Mouse (Mus musculus): ENCODE measurements at regions not wholly inside any gene's neighbourhood (a gene's known extent, or its start where the extent isn't known, plus 50 kb on each side); places are given as distances from the start of the nearest gene placed in this dataset.

DNA sequence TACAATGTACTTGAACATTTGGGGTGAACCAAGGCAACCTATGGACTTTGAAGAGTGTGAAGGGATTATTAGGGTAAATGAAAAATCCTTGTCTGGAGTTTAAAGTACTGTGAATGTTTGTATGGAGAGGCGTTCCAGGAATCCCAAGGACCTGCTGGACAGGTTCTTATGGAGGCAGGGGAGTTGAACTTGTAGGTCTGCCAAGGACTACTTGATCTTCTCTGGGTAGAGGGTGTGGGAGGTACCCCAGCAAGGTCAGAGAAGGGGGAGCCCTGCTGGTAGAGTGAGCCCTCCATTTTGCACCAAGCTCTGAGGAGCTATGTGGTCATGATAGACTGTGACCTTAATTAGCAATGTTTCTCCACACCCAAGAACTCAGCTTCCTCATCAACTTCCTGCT lies 253.7 kb upstream of the Plpp4 start:
- Histone ChIP-seq H3K27me3 (replicated peaks; ENCODE audit: insufficient read depth, low read length) (no peaks in the 10 kb centered on the region), H3K4me1 (ENCODE audit: insufficient read depth, low read depth, low read length) (no peaks in the 10 kb centered on the region), H3K4me2 (replicated peaks; ENCODE audit: low read depth, low read length) (no peak overlapping the region), H3K9me3 (ENCODE audit: low read length) (no peaks in the 10 kb centered on the region), H3K36me3 (ENCODE audit: insufficient read depth, low read length) (no peaks in the 10 kb centered on the region), H3K27ac (ENCODE audit: low read length) (no peak overlapping the region), H3K4me3 (ENCODE audit: low read depth, low read length) (no peak overlapping the region), H3K9ac (replicated peaks; ENCODE audit: low read depth) (no peak overlapping the region)
- ATAC-seq (peak; percentile 92), DNase-seq (ENCODE audit: low spot score) (peak; percentile 69)
- TF ChIP-seq CTCF (IDR thresholded peaks at IDR 0.05), result no peak
- TF ChIP-seq EP300 (IDR thresholded peaks at IDR 0.05), result peak; percentile 72
- 24% methylated on average over 1 of the region's 1 CpGs for WGBS

DNA sequence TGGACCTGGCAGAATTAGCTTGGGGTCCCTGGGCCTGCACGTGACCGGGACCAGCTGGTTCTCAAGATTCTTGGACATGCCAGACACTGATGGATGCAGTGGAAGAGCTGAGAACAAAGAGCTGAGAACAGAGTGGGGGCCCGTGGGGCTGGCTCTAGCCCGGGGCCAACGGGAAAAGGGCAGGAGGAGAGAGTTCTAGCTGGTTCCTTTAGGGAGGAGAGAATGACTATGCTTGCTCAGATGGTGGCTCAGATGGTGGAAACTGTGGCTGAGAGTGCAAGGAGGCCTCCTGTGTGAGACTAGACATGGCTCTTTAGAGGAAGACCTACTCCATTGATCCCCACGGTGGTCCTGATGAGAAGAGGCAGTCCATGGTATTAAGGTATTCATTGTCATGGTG lies 240.5 kb upstream of the Plpp4 start:
- no peak overlapping the region for H3K27ac ChIP-seq (ENCODE audit: low read length)
- TF ChIP-seq CTCF (IDR thresholded peaks at IDR 0.05) (no peak), EP300 (IDR thresholded peaks at IDR 0.05) (no peak)
- H3K4me1 ChIP-seq (ENCODE audit: insufficient read depth, low read depth, low read length), result no peaks in the 10 kb centered on the region
- H3K9ac ChIP-seq (replicated peaks; ENCODE audit: low read depth), result no peak overlapping the region
- 76% methylated on average over 6 of the region's 6 CpGs for WGBS
- no peak overlapping the region for H3K4me3 ChIP-seq (ENCODE audit: low read depth, low read length)
- H3K27me3 ChIP-seq (replicated peaks; ENCODE audit: insufficient read depth, low read length), result no peaks in the 10 kb centered on the region
- H3K4me2 ChIP-seq (replicated peaks; ENCODE audit: low read depth, low read length), result no peak overlapping the region
- no peak for DNase-seq (ENCODE audit: low spot score)
- H3K36me3 ChIP-seq (ENCODE audit: insufficient read depth, low read length), result no peaks in the 10 kb centered on the region
- ATAC-seq, result no peak
- no peaks in the 10 kb centered on the region for H3K9me3 ChIP-seq (ENCODE audit: low read length)

DNA sequence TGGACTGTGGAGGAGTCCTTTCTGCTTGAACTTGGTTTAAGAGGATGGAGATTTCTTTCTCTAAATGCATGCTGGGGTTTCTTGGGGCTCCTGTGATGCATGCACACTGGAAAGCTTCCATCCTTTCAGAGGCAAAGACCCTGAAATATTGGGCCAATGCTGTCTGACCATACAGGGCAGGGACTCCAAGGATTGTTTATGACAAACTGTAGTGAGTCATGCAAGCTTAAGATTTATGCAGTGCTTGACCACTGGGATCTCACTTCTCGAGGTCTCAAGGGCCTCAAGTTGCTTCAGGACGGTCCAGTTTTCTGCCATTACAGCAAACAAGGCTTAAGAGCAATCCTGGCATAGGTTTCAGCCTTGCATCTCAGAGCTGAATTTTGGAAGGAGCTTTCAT lies 229.7 kb upstream of the Plpp4 start:
- WGBS, result 27% methylated on average over 2 of the region's 2 CpGs
- DNase-seq (ENCODE audit: low spot score), result no peak
- H3K27me3 ChIP-seq (replicated peaks; ENCODE audit: insufficient read depth, low read length), result no peaks in the 10 kb centered on the region

DNA sequence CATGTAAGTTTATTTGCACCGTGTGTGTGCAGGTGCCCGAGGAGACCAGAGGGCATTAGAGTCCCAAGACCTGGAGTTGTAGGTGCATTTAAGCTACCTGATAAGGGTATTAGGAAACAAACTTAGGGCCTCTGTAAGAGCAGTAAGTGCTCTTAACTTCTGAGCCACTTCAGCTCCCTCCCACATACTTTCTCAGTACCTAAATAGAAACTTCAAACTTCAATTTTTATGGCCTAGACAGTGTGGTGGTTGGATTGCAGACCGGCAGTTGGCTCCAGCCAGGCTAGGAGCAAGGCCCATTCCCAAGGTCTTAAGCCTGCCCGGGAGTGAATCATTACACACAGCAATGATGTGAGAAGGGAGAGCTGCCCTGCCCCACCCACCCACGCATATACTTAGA lies 208.8 kb upstream of the Plpp4 start:
- DNase-seq (ENCODE audit: low spot score) (peak; percentile 81), ATAC-seq (peak; percentile 94)
- no peak overlapping the region for H3K27ac ChIP-seq (ENCODE audit: low read length)
- no peak overlapping the region for H3K4me3 ChIP-seq (ENCODE audit: low read depth, low read length)
- H3K9ac ChIP-seq (replicated peaks; ENCODE audit: low read depth), result no peak overlapping the region
- H3K27me3 ChIP-seq (replicated peaks; ENCODE audit: insufficient read depth, low read length), result no peaks in the 10 kb centered on the region
- TF ChIP-seq EP300 (IDR thresholded peaks at IDR 0.05) (peak; percentile 59; the same call in 1 of the 2 replicates), CTCF (IDR thresholded peaks at IDR 0.05) (no peak)
- H3K9me3 ChIP-seq (ENCODE audit: low read length), result no peaks in the 10 kb centered on the region
- 54% methylated on average over 5 of the region's 5 CpGs for WGBS
- no peak overlapping the region for H3K4me2 ChIP-seq (replicated peaks; ENCODE audit: low read depth, low read length)
- H3K4me1 ChIP-seq (ENCODE audit: insufficient read depth, low read depth, low read length), result no peaks in the 10 kb centered on the region
- no peaks in the 10 kb centered on the region for H3K36me3 ChIP-seq (ENCODE audit: insufficient read depth, low read length)

More for the DNA sequence above, 229.7 kb upstream of the Plpp4 start:
- Histone ChIP-seq H3K27ac (ENCODE audit: low read length) (no peak overlapping the region), H3K9me3 (ENCODE audit: low read length) (no peaks in the 10 kb centered on the region), H3K4me2 (replicated peaks; ENCODE audit: low read depth, low read length) (no peak overlapping the region), H3K9ac (replicated peaks; ENCODE audit: low read depth) (no peak overlapping the region), H3K4me3 (ENCODE audit: low read depth, low read length) (no peak overlapping the region), H3K36me3 (ENCODE audit: insufficient read depth, low read length) (no peaks in the 10 kb centered on the region), H3K4me1 (ENCODE audit: insufficient read depth, low read depth, low read length) (no peaks in the 10 kb centered on the region)
- ATAC-seq, result no peak
- TF ChIP-seq CTCF (IDR thresholded peaks at IDR 0.05), result no peak
- no peak for TF ChIP-seq EP300 (IDR thresholded peaks at IDR 0.05)

DNA sequence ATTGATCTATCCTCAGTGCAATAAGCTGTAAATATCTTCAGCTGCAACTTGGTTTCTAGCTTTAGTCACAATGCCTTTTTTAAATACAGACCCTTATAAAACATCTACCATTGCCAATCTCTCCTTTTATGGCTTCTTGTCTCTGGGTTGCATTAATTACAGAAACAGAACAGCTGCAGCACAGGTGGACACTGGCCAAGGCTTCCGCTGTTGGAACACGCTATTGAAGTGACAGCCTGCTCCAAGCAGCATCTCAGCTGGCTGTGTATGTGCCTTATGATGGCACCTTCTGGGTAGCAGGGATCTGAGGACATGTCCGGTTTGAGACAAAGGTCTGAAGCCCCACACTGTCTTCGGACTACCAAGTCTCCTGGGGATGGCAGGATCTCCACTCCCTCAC lies 207.1 kb upstream of the Plpp4 start:
- Histone ChIP-seq H3K27ac (ENCODE audit: low read length) (no peak overlapping the region), H3K4me2 (replicated peaks; ENCODE audit: low read depth, low read length) (no peak overlapping the region), H3K4me1 (ENCODE audit: insufficient read depth, low read depth, low read length) (no peaks in the 10 kb centered on the region), H3K4me3 (ENCODE audit: low read depth, low read length) (no peak overlapping the region), H3K9me3 (ENCODE audit: low read length) (no peaks in the 10 kb centered on the region), H3K36me3 (ENCODE audit: insufficient read depth, low read length) (no peaks in the 10 kb centered on the region), H3K27me3 (replicated peaks; ENCODE audit: insufficient read depth, low read length) (no peaks in the 10 kb centered on the region), H3K9ac (replicated peaks; ENCODE audit: low read depth) (no peak overlapping the region)
- ATAC-seq (no peak), DNase-seq (ENCODE audit: low spot score) (no peak)
- no peak for TF ChIP-seq CTCF (IDR thresholded peaks at IDR 0.05)
- no peak for TF ChIP-seq EP300 (IDR thresholded peaks at IDR 0.05)
- WGBS, result 85% methylated on average over 4 of the region's 4 CpGs

DNA sequence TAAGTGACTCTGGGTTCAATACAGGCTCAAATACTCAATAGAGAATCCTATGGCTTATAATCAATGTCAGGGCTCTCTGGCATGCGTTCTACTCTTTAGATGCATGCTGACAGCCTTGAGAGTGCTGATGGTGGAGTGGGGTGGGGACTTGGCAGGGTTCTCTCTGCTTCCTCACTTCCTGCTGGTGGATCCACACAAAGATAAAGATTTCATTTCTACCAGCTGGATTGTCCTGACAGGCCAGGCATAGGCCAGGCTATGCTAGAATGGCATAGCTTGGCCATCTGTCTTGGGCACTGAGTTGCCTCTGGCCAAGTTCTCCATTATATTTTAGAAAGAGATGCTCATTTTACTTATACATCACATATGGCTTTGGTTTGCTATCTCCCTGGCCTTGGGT lies 206.2 kb upstream of the Plpp4 start:
- no peak for TF ChIP-seq CTCF (IDR thresholded peaks at IDR 0.05)
- no peak for TF ChIP-seq EP300 (IDR thresholded peaks at IDR 0.05)
- 55% methylated on average over 1 of the region's 1 CpGs for WGBS
- ATAC-seq (no peak), DNase-seq (ENCODE audit: low spot score) (no peak)
- Histone ChIP-seq H3K36me3 (ENCODE audit: insufficient read depth, low read length) (no peaks in the 10 kb centered on the region), H3K9ac (replicated peaks; ENCODE audit: low read depth) (no peak overlapping the region), H3K9me3 (ENCODE audit: low read length) (no peaks in the 10 kb centered on the region), H3K4me2 (replicated peaks; ENCODE audit: low read depth, low read length) (no peak overlapping the region), H3K4me3 (ENCODE audit: low read depth, low read length) (no peak overlapping the region), H3K27me3 (replicated peaks; ENCODE audit: insufficient read depth, low read length) (no peaks in the 10 kb centered on the region), H3K27ac (ENCODE audit: low read length) (no peak overlapping the region), H3K4me1 (ENCODE audit: insufficient read depth, low read depth, low read length) (no peaks in the 10 kb centered on the region)

DNA sequence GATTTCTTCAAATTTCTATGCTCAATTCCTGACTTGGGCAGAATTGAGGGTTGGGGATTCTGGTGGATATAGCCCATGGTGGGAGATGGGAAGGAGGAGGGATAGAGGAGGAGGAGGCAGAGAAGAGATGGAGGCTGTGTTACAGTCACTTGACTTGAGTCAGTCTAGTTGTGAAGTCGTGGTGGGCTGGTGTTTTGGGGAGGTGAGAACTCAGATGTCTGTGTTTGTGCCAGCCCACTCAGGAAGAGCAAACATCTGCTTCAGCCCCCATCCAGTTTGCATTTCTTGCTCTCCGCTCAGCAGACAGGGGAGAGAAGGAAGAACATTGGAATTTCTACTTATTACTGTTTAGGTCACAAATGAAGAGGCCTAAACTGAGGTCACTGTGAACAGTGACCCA lies 189.9 kb upstream of the Plpp4 start:
- Histone ChIP-seq H3K4me1 (ENCODE audit: insufficient read depth, low read depth, low read length) (no peaks in the 10 kb centered on the region), H3K36me3 (ENCODE audit: insufficient read depth, low read length) (no peaks in the 10 kb centered on the region), H3K9ac (replicated peaks; ENCODE audit: low read depth) (no peak overlapping the region), H3K27ac (ENCODE audit: low read length) (no peak overlapping the region), H3K27me3 (replicated peaks; ENCODE audit: insufficient read depth, low read length) (no peaks in the 10 kb centered on the region), H3K4me3 (ENCODE audit: low read depth, low read length) (no peak overlapping the region), H3K4me2 (replicated peaks; ENCODE audit: low read depth, low read length) (no peak overlapping the region), H3K9me3 (ENCODE audit: low read length) (no peaks in the 10 kb centered on the region)
- WGBS, result 68% methylated on average over 2 of the region's 2 CpGs
- no peak for ATAC-seq
- DNase-seq (ENCODE audit: low spot score), result no peak
- TF ChIP-seq CTCF (IDR thresholded peaks at IDR 0.05), result no peak

Data from lung, postnatal 0 days (tissue).